Mouse (Mus musculus) cerebellum, adult 2 months (tissue): ENCODE measurements around the gene Ksr1.

ENCODE experiments used
- CTCF ChIP-seq: fragments of 200-500 bp; IDR thresholded peaks from 2 replicates; pipeline ENCODE4 v1.5.1; 2011; ENCODE audit warnings: low read depth, mild to moderate bottlenecking, control low read depth, low read length, moderate library complexity, borderline replicate concordance; ENCODE audit not compliant: insufficient read depth
- POLR2A ChIP-seq: fragments of 200-500 bp; IDR thresholded peaks from 2 replicates; pipeline ENCODE4 v1.6.1; 2011; ENCODE audit warnings: low read length, control low read depth, borderline replicate concordance; ENCODE audit not compliant: insufficient read depth

DNA sequence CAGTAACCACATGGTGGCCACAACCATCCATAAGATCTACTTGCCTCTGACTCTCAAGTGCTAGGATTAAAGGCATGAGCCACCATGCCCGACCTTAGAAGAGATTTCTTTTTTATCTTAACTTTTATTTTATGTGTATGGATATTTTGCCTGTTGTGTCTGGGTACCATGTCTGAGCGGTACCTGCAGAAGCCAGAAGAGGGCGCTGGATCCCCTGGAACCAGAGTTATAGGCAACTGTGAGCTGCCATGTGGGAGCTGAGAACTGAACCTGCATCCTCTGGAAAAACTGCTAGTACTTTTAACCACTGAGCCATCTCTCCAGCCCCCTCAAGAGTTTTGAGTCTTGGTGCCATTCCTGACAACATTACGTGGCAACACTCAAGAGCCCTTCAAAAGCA, 97.3 kb downstream of the Ksr1 start:
- TF ChIP-seq CTCF = no peak
- TF ChIP-seq POLR2A = no peak
